Mouse (Mus musculus) cerebral cortex, adult 2 months (tissue): Measurements from ENCODE around the gene Samd10.

Source experiments
- WGBS: fragments of 180-500 bp; shearing (Covaris S2); methylation state at CpG from one replicate; pipeline ENCODE4 v1.1.7; 2018; 5-methylcytosine and 5-hydroxymethylcytosine counted together

The Samd10 gene

DNA sequence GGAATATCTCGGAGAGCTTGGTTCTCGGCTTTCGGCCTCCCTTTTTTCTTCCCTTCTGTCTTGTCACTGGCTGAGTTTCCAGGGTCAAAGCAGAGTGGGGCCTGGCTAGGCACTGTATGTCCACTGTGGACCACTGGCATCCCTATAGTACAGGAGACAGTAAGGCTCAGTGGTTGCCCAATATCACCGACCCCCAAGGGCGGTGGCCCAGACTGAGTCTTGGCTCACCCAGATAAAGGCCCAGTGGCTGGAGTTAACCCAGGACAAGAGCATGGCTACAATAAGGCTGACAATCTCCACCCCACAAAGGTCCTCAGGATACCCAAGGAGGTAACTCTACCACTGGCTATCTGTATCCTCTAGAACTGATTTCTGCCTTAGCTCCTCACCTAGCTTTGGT, 8.5 kb downstream of the Samd10 start:
- 96% methylated on average over 5 of the region's 5 CpGs for WGBS

DNA sequence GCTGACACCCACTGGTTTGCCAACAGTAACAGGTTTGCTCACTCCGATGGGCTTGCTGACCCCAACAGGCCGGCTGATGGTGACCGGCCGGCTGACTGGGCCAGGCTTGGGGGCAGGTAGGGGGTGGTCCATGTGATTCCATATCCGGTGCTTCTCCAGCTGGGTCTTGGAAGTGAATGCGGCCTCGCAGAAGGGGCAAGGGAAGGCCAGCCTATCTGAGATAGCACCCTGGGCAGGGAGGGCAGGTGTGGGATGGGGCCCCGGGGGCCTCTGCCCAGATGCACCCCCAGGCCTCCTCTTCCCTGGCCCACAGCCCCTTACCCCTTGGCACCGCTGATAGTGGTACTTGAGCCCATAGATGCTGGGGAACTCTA, 9.3 kb downstream of the Samd10 start:
- 95% methylated on average over 9 of the region's 9 CpGs for WGBS

DNA sequence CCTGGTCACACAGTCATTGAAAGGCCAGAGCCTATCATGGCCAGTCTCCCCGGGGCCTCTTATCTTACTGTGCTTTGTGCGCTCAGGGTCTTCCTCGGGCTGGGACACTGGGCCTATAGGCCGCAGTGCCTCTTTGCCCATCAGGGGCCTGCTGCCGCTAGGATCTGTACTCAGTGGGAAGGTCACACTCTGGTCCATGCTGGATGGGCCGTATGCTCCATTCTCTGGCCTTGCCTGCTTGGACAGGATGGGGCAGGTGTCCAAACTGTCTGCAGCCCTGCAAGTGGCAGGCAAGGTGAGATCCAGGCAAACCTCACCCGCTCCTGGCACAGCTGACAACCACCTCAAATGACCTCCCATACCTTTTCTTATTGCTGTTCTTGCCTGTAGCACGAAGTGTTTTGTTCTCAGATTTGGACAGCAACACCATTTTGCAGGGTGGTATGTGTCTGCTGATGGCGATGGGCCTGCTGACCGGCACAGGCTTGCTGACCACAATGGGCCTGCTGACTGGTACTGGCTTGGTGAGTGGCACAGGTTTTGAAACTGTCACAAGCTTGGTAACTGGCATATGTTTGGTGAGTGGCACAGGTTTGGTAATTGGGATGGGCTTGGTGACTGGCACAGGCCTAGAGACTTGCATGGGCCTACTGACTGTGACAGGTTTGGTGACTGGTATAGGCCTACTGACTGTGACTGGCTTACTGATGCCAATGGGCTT, 9.8 kb downstream of the Samd10 start:
- 90% methylated on average over 10 of the region's 10 CpGs for WGBS

DNA sequence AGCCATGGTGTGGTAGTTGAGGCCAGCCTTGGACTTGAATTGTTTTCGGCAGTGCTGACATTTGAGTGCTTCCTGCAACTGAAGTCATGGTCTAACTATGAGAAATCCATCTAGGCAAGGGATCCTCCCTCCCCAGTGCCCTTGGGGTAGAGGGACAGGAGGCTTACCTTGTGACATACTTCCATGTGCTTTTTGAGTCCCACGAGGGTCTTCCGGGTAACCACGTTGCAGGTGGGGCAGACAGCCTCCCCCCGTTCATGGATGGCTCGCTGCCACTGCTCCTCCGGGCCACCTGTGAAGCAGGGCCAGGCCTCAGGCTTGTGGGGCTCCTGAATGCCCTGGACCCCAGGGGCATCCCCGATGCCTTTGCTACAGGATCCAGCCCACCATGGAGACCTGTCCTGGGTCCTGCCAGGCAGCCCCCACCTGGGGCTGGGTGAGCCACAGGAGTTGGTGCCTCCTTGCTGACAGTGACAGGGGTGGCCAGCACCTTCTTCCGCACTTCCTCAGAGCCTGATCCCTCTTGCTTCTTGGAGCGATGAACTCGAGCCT, 10.7 kb downstream of the Samd10 start:
- WGBS = 87% methylated on average over 11 of the region's 11 CpGs

DNA sequence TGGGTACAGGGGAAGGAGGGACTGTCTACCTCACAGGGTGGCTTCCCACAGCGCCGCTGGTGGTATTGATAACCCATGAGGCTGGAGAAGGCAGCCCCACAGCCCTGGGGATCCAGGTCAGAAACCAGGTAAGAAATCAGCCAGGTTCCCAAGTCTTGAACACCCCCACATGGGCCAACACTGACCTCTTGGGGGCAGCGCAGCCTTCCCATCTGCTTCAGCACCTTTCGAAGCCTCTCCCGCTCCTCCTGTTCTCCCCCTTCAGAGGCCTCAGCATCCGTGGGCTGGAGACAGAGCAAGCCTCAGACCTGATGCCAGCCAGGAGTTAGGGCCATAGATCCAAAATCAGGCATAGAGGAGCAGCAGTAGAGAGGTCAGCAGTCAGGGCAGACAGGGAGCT, 11.2 kb downstream of the Samd10 start:
- 70% methylated on average over 6 of the region's 6 CpGs for WGBS

DNA sequence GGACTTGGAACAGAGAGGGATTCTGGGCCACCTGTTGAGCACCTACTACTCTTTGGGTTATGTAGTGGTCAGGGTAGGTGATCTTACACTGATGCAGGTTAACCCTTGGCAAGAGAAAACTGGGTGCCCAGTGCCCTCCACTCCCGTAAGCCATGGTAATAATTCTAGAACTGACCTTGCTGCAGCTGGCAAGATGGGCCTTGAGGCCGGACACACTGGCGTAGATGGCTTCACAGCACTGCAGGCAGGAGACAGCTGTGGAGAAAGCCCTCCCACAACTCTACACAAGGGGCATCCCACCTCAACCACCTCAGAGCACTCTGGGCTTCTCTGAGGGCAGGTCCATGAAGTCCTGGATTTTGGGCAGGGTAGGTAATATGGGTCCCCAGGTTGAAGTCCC, 12.9 kb downstream of the Samd10 start:
- 89% methylated on average over 3 of the region's 3 CpGs for WGBS

DNA sequence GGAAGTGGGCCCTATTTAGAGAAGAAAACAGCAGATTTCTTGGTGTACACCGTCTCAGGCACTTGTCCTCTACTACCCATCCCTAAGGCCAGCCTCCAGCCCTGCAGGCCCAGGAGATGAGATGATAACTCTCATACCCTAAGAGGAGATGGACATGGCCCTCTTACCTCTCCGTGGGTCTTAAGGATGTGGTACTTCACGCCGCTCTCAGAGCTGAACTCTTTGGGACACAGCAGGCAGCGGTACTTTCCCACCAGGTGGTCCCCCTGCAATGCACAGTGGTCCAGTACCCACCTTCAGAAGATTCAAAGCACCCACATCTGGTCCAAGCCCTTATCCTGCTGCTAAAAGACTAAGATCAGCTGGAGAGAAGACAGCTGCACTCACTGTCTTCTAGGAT, 13.5 kb downstream of the Samd10 start:
- WGBS = 84% methylated on average over 5 of the region's 5 CpGs

DNA sequence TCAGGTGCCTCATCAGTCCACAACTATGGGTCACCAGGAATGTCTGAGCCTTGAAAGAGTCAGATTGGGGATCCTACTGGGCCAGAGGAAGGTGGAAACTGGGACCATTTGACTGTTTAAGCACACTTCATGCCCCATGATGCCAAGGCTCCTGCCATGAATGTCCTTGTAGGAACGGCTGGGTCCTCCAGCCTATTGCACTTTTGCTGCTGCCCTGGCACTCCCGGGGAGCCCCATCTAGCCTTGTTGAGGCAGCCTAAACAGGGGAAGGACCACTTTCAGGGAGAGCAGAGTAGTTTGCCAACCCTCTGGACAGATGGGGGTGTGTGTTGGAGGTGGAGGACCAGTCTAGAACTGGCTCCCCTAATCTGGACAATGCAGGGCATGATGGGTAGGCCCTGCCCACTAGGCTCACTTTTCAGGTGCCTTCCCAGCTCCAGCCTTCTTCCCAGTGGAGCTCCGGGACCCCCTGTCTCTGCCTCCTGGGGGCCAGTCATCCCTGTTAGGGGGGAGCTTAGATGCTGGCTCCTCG, 14.5 kb downstream of the Samd10 start, which contains the start of gene Uckl1:
TSS of gene Uckl1 (minus strand) at position 482 of the 532 bp plus-strand sequence.
- 91% methylated on average over 4 of the region's 4 CpGs for WGBS

DNA sequence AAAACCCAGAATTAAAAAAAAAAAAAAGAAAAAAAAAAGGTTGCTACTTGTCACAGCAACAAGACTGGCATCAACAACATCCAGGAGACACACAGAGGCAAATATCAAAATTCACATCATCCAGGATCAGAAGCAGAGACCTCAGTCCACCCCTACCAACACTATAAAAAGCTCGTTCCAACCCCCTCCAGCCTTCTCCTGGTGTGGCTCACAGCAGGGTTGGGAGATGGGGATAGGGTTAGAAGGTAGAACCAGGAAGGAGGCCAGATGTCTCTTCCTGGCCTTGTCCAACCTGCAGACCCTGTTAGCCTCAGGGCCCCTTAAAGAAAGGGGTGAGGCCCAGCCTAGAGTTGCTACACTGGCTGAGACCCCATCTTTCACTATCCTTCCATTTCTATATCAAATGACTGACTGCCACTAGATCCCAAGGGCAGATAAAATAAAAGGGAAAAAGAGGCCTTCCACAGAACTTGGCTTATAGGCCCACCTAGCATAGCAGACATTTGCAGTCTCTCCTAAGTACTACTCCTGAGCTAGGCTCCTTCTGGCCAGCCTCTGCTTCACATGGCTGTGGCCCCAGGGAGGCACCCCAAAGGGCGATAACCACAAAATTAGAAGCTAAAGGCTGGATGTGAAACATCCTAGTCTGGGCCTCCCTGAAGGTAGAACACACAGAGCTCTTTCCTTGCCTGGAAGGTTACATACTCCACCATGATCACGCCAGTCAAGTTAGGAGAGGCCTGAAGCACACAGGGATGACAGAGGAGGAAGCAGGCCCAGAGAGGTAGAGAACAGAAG, 15.4 kb downstream of the Samd10 start:
- 89% methylated on average over 3 of the region's 3 CpGs for WGBS

DNA sequence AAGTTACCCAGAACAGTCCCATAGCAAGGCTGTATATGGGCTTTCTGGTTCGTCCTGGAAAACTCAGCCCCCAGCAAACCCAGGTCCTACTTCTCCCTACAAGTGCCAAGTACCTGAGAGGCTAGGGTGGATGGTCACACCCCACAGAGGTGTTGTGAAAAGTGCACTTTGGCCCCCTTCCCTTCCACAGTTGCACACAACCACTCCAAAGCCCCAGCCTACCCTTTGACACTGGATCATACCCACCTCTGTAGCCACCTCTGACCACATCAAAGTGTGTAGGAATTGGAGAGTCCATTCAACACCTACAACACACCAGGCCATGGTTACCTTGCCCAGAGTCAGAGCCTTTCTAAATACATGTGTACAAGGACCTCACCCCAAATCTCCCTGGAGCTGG, 16.1 kb downstream of the Samd10 start:
- WGBS = 87% methylated on average over 1 of the region's 1 CpGs

DNA sequence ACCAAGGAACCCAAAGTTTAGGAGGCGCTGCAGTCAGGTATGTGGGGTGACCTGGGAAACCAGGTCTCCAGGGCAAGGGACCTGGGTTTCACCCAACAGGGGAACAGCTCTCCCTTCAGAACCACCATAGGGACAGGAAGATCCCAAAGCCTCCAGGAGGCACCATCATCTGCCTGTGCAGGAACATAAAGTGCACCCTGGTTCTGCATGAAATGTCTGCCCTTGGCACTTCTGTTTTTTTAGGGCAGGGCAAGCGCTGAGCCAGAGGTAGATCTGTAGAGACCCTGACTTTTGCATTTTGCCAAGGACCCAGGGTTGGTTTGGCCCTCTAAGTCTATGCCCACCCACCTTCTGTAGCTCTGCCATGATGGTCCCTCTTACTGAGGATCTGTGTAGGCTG, 16.7 kb downstream of the Samd10 start:
- 84% methylated on average over 2 of the region's 2 CpGs for WGBS

DNA sequence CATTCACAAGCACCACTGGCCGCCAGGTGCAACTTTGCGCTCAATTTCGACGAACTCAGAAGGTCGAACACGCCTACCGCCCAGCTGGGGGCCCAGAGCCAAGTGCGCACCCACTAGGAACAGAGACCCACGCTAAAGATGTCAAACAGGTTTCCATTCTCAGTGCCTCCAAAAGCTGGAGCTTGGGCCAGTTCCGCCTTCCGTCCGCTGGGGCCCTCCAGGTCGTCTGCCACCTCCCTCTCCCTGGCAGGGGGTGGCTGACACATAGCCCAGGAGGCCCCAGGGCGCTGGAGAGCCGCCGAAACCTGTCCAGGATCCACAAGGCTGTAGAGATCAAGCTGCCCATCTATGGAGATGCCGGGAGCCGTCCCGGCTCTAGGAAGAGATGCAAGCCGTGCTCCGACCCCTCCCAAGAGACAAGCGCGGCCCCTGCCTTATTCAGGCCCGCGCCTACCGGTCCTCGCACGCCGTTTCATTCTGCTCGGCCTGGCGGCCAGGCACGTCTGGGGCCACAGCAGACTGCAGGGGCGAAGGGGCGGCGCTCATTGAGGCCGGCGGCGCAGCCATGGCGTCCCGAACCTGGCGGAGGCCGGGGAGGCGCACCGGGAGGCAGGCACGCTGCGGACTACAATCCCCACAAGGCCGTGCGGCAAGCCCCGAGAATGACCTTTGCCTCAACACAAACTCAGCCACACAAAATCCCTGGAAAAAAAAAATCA, 17.5 kb downstream of the Samd10 start:
- WGBS = under 1% methylated on average over 49 of the region's 49 CpGs

DNA sequence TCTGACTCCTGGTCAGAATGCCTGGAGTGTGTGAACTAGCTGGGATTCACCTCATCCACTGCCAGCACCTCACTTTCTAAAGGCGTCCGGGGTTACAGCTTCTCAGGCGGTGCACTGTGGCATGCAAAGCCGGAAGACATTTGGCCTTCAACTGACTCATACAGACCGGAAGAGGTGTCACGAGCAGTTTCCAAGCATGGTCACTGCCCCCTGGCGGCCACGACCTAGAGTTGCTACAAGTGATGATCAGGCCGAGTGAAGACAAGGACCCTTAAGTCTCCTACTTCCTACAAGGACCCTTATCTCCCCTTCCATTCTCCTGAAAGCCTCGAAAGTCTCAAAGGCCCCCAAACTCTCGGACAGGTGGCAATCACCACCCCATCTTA, 18.0 kb downstream of the Samd10 start:
- under 1% methylated on average over 11 of the region's 11 CpGs for WGBS

DNA sequence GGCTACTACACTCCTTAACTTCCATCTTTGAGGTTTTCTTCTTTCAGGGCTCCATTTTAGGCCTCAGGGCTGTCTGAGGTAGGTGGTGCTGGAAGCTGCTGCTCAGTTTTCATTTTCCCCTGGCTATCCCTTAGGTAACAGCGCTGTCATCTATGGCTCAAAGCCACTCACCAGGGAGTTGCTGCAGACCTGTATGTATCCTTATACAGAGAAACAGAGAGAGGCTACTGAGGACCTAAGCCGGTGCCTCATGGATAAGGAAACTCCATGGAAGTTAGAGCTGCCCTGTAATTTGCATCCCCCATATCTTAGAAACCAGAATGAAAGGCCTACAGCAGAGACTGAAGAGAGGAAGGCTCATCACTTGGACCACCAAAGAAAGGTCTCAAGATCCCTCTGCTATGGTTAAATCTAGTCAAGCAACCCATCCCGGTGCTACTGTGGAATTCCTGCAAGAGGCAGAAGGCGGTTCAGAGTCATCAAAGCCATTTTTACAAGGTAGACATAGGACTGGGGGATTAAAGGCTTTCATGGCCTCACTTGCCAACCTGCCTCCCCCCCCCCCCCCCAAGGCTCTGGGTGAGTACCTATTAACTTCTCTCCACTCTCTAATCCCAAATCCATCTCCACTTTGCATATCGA, 18.8 kb downstream of the Samd10 start:
- WGBS = 83% methylated on average over 5 of the region's 5 CpGs

DNA sequence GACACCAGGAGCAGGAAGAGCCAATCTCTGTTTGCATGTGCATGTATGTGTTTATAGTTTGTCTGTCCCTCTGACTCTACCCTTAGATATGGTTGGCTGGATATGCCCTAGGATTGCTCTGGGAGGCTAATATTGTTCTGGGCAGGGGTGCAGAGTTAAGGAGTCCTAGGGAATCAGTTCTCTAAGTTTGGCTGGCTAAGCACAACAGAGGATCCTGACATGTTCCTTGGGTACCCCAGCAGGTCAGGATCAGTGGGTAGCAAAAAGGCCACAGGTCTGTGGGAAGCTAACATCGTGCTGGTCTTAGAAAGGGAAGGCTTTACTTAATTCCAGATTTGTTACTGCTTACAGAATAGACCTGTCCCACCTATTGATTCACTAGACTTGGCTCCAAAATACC, 19.3 kb downstream of the Samd10 start:
- 92% methylated on average over 1 of the region's 1 CpGs for whole genome bisulfite sequencing

DNA sequence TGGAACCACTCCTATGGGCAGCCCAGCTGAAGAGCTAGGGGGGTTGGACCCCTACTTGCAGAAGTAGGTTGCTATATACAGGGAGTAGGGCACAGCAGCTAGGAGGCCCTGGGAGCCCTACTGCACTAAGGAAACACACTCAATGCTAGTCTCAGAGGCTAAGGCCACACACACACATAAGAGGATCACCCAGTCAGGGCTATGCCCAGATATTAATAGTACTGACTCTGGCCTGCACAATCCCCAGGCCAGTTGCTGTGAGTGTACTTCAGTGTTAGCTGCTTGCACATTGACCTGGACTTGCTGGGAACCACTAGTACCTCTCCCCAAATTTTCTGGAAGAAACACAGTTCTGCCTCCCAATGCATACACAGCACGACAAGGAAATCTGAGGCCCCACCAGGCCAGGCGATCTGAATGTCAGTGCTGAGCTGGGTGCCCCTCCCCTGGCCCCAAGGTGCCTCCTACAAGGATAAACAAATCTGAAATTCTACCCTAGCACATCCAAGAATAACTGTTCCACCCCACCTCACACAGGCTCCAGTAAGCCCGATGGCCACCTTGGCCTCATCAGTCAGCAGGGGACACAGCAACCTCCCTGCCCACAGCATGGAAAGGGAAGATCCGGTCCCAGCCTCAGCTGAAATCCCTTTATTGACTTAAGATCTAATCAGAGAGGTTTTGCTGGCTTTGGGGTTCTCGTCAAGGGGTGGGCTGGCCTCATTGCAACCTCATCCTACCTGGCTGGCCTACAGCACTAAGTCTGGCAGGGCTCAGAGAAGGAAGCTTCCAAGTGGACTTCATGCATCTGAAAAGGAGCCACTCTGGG, 20.0 kb downstream of the Samd10 start:
- 73% methylated on average over 5 of the region's 5 CpGs for WGBS

DNA sequence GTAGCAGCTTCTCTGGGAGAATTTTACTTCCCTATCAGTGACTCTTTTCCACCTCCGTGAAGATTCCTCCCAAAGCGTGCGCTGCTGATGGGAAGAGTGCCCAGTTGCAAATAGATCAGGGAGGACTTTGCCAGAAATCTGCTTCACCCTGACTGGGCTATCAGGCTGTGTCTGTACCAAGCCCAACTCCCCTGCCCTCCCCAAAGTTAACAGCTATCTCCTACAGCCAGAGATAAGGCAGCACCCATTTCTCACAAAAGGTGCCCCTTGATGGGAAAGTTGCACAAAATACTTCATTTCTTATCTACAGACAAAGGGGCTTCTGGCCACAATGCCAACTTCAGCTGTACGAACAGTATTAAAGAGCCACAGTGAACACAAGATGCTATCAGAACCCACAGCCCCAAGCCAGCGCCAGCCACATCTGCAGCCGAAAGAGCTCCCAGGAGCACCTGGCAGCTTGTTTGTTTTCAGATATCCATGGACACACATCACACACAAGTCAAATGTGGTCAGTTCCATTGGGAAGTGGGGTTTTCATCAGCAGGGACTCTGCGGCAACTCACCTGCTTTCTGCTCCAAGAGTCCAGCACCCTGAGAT, 20.9 kb downstream of the Samd10 start:
- WGBS = 46% methylated on average over 7 of the region's 7 CpGs

DNA sequence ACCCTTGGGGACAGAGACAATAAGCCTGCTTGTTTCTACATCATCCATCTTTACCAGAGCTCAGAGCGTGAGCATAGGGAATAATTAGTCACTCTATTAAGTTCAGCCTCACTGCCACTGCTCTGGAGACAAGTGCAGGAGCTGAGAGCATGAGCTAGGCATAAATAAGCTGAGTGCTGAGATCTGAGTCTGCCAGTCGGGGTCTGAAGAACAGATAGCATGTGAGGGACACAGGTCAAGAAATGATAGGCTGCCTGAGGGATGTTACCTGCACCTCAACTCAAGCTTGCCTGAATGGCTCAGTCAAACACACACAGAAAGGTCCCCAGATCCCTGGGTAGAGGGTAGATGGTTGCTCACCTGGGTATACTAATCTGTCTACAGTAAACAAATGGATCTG, 21.9 kb downstream of the Samd10 start:
- 62% methylated on average over 2 of the region's 2 CpGs for WGBS

DNA sequence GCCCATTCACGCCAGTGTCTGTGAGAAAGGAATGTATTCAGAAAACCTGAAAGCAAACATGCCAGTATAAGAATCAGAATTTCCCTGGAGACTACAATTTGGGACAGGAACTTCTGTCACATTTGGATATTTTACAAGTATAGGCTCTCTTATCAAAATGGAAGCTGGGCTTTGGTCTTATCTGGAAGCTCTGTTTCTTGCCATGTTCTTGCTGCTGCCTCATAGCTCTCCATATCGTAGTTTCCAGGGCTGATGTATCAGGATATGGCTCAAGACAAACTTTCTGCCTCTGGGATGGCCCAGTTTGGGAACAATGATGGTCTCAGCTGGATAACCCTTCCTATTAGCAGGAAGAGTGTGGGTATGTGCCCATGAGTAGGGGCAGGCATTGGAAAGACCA, 22.4 kb downstream of the Samd10 start:
- 92% methylated on average over 2 of the region's 2 CpGs for WGBS

DNA sequence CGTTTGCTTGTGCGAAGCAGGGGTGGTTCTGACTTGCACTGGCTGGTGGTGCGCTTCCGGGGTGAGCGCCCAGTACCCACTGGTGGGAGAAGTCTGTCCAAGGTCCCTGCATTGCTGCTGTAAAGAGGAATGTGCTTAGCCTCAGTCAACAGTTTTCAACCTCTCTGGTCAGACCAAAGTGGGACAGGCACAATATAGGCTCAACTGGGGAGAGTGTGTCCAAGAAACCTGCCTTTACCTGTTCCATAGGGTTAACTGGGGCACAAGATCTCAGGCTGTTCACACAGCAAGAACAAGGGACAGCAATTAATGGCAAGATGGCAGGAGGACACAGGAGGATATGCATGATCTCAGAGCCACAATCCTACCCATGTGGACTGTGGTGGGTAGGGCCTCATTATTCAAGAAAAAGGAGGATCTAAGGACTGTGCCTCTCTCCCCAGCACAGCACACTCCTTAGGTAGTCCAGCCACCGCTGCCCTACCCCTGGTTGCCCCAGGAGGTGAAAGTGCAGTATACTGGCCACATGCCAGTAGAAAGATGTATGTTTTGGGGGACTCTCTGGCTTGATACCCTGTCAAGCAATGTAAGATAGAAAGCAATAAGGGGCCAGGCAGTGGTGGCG, 24.0 kb downstream of the Samd10 start:
- WGBS = 94% methylated on average over 7 of the region's 7 CpGs
